Mouse (Mus musculus) megakaryocyte, embryonic 14.5 days (primary cell): ENCODE data around the gene Pitpnm2. TPM values are rescaled to one million over a fixed set of nuclear protein-coding genes. Genes with fewer than 3 reads are reported as not detected.

Source experiments
- H3K27me3 ChIP-seq: replicated peaks from 2 replicates; pipeline ENCODE3; 2012; ENCODE audit warnings: inconsistent platforms
- H3K36me3 ChIP-seq: replicated peaks from 2 replicates; pipeline ENCODE3; 2012; ENCODE audit warnings: low read length, inconsistent platforms, mixed read lengths
- H3K4me1 ChIP-seq: 2 replicates; pipeline ENCODE4 v1.6.1; 2012; ENCODE audit warnings: inconsistent platforms
- H3K4me3 ChIP-seq: replicated peaks from 2 replicates; pipeline ENCODE3; 2012; ENCODE audit warnings: moderate library complexity, mild to moderate bottlenecking, inconsistent platforms
- H3K9me3 ChIP-seq: 2 replicates; pipeline ENCODE4 v1.6.1; 2012; ENCODE audit warnings: inconsistent platforms
- FLI1 ChIP-seq: IDR thresholded peaks from 2 replicates; pipeline ENCODE4 v1.6.1; 2012; ENCODE audit warnings: low read length, inconsistent platforms, mixed read lengths
- GATA1 ChIP-seq: IDR thresholded peaks from 3 replicates; pipeline ENCODE4 v1.6.1; 2012; ENCODE audit warnings: mixed read lengths, low read length, inconsistent platforms, borderline replicate concordance
- polyA plus RNA-seq: library from polyadenylated mRNA; stranded (reverse); fragments of >175 nt; gene quantifications from 2 replicates; pipeline ENCODE4 v1.2.3, GENCODE M21; 2012; ENCODE audit warnings: low replicate concordance; ENCODE audit not compliant: insufficient read depth

Pitpnm2 gene
- polyA plus RNA-seq, 1 experiment = 30.1 TPM

GRCm38 (mm10) chr5:124173012-124173985 is 76.3 kb downstream of the Pitpnm2 start:
- no peak for TF ChIP-seq FLI1
- TF ChIP-seq GATA1 = no peak
- Histone ChIP-seq H3K4me3 (peak overlapping the region; percentile 73), H3K36me3 (peaks cover 44% of the 10 kb centered on the region), H3K27me3 (no peaks in the 10 kb centered on the region), H3K9me3 (no peaks in the 10 kb centered on the region), H3K4me1 (peaks cover 85% of the 10 kb centered on the region)

GRCm38 (mm10) chr5:124172246-124172645 is 77.3 kb downstream of the Pitpnm2 start:
- Histone ChIP-seq H3K9me3 (no peaks in the 10 kb centered on the region), H3K36me3 (peaks cover 45% of the 10 kb centered on the region), H3K27me3 (no peaks in the 10 kb centered on the region), H3K4me1 (peaks cover 89% of the 10 kb centered on the region), H3K4me3 (no peak overlapping the region)
- no peak for TF ChIP-seq FLI1
- no peak for TF ChIP-seq GATA1

- Histone ChIP-seq H3K9me3 (no peaks in the 10 kb centered on the region), H3K4me1 (peaks cover 90% of the 10 kb centered on the region), H3K27me3 (no peaks in the 10 kb centered on the region), H3K36me3 (peaks cover 46% of the 10 kb centered on the region), H3K4me3 (no peak overlapping the region)
- TF ChIP-seq GATA1 = no peak
- no peak for TF ChIP-seq FLI1
Observed at GRCm38 (mm10) chr5:124171781-124172180, 77.8 kb downstream of the Pitpnm2 start.

GRCm38 (mm10) chr5:124169224-124169621 is 80.3 kb downstream of the Pitpnm2 start:
- Histone ChIP-seq H3K4me1 (peaks cover 94% of the 10 kb centered on the region), H3K9me3 (no peaks in the 10 kb centered on the region), H3K27me3 (no peaks in the 10 kb centered on the region), H3K36me3 (peaks cover 47% of the 10 kb centered on the region), H3K4me3 (no peak overlapping the region)
- no peak for TF ChIP-seq FLI1
- no peak for TF ChIP-seq GATA1

- TF ChIP-seq GATA1 (no peak), FLI1 (no peak)
- H3K36me3 ChIP-seq = peaks cover 51% of the 10 kb centered on the region
- no peaks in the 10 kb centered on the region for H3K27me3 ChIP-seq
- H3K4me1 ChIP-seq = peaks cover 94% of the 10 kb centered on the region
- no peak overlapping the region for H3K4me3 ChIP-seq
- no peaks in the 10 kb centered on the region for H3K9me3 ChIP-seq
Observed at GRCm38 (mm10) chr5:124168428-124169223, 80.9 kb downstream of the Pitpnm2 start.

GRCm38 (mm10) chr5:124167621-124168020 is 81.9 kb downstream of the Pitpnm2 start:
- peaks cover 94% of the 10 kb centered on the region for H3K4me1 ChIP-seq
- no peak overlapping the region for H3K4me3 ChIP-seq
- no peaks in the 10 kb centered on the region for H3K27me3 ChIP-seq
- TF ChIP-seq FLI1 = no peak
- no peak for TF ChIP-seq GATA1
- H3K9me3 ChIP-seq = no peaks in the 10 kb centered on the region
- peaks cover 44% of the 10 kb centered on the region for H3K36me3 ChIP-seq

GRCm38 (mm10) chr5:124166741-124167140 is 82.8 kb downstream of the Pitpnm2 start:
- Histone ChIP-seq H3K4me3 (peak overlapping the region; percentile 28), H3K9me3 (no peaks in the 10 kb centered on the region), H3K27me3 (no peaks in the 10 kb centered on the region), H3K36me3 (peaks cover 38% of the 10 kb centered on the region), H3K4me1 (peaks cover 94% of the 10 kb centered on the region)
- no peak for TF ChIP-seq GATA1
- no peak for TF ChIP-seq FLI1

- H3K4me3 ChIP-seq = peak overlapping the region; percentile 66
- H3K9me3 ChIP-seq = no peaks in the 10 kb centered on the region
- peaks cover 41% of the 10 kb centered on the region for H3K36me3 ChIP-seq
- H3K27me3 ChIP-seq = no peaks in the 10 kb centered on the region
- H3K4me1 ChIP-seq = peaks cover 92% of the 10 kb centered on the region
- no peak for TF ChIP-seq FLI1
- TF ChIP-seq GATA1 = no peak
Observed at GRCm38 (mm10) chr5:124165622-124166570, 83.7 kb downstream of the Pitpnm2 start.

GRCm38 (mm10) chr5:124163445-124163844 is 86.1 kb downstream of the Pitpnm2 start:
- H3K4me1 ChIP-seq = peaks cover 96% of the 10 kb centered on the region

More at GRCm38 (mm10) chr5:124163445-124163844, 86.1 kb downstream of the Pitpnm2 start:
- no peaks in the 10 kb centered on the region for H3K27me3 ChIP-seq
- H3K4me3 ChIP-seq = no peak overlapping the region
- TF ChIP-seq FLI1 (no peak), GATA1 (no peak)
- peaks cover 45% of the 10 kb centered on the region for H3K36me3 ChIP-seq
- H3K9me3 ChIP-seq = no peaks in the 10 kb centered on the region
